Mouse (Mus musculus): ENCODE measurements around the gene Fam160b1.

Gene Fam160b1

DNA sequence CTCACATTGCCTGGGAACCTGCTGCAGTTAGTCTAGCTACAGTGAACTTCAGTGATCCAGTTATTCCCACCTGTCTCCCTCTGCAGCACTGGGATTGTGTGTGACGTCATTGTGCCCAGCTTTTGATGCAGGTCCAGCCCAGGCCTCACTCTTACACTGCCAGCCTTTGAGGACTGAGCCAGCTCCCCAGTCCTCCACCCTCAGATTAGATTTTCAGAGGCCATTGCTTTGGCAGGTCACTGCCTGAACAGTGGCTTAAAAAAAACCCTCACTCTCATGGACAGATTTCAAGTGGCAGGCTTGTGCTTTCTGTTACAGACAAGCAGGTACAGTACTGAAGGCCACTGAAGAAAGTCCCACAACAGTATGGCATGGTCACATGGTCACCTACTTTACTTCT is 15.8 kb upstream of the Fam160b1 start:
- no peak for DNase-seq (ENCODE audit: low spot score)

GRCm38 (mm10) chr19:57349096-57349495 is 11.4 kb upstream of the Fam160b1 start:
- DNase-seq (ENCODE audit: low spot score) = no peak

DNA sequence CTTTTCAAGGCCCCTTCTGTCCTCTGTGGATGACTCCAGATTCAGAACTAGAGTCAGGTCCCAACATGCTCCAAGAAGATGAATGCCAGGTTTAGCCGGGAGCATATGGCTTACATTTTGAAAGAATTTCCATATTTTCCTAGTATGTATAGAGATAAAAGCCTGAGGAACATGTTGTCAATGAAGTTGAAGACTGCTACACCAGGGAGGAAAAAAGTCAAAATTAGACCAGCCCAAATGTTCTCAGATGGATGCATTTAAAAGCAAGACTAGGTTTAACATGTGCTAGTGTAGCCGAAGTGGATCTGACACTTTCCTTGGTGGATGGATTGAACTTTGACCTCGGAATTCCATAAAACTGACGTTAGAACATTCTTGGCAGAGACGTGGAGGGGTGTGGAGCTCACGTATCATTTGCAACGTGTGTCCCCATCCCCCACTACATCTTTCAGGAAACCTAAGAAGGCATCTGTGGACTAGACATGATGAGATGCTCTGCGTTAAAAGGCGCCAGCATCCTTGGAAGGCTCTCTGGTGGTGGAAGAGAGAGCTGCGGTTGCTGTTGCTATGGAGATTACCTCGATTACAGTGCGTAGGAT is 8.0 kb upstream of the Fam160b1 start:
- DNase-seq (ENCODE audit: low spot score) = no peak

- no peak for DNase-seq (ENCODE audit: low spot score)
Observed at GRCm38 (mm10) chr19:57353228-57353627, 7.3 kb upstream of the Fam160b1 start.

GRCm38 (mm10) chr19:57354050-57354449 is 6.4 kb upstream of the Fam160b1 start:
- DNase-seq (ENCODE audit: low spot score) = no peak

GRCm38 (mm10) chr19:57354715-57355114 is 5.8 kb upstream of the Fam160b1 start:
- DNase-seq (ENCODE audit: low spot score) = no peak

- peak; percentile 92 for DNase-seq (ENCODE audit: low spot score)
Observed at GRCm38 (mm10) chr19:57355451-57356251, 4.8 kb upstream of the Fam160b1 start.

GRCm38 (mm10) chr19:57356273-57356672 is 4.2 kb upstream of the Fam160b1 start:
- DNase-seq (ENCODE audit: low spot score) = peak; percentile 49

GRCm38 (mm10) chr19:57357244-57357643 is 3.2 kb upstream of the Fam160b1 start:
- DNase-seq (ENCODE audit: low spot score) = no peak

- DNase-seq (ENCODE audit: low spot score) = no peak
Observed at GRCm38 (mm10) chr19:57357811-57358210, 2.7 kb upstream of the Fam160b1 start.

GRCm38 (mm10) chr19:57358322-57358721 is 2.2 kb upstream of the Fam160b1 start:
- DNase-seq (ENCODE audit: low spot score) = peak; percentile 74

DNA sequence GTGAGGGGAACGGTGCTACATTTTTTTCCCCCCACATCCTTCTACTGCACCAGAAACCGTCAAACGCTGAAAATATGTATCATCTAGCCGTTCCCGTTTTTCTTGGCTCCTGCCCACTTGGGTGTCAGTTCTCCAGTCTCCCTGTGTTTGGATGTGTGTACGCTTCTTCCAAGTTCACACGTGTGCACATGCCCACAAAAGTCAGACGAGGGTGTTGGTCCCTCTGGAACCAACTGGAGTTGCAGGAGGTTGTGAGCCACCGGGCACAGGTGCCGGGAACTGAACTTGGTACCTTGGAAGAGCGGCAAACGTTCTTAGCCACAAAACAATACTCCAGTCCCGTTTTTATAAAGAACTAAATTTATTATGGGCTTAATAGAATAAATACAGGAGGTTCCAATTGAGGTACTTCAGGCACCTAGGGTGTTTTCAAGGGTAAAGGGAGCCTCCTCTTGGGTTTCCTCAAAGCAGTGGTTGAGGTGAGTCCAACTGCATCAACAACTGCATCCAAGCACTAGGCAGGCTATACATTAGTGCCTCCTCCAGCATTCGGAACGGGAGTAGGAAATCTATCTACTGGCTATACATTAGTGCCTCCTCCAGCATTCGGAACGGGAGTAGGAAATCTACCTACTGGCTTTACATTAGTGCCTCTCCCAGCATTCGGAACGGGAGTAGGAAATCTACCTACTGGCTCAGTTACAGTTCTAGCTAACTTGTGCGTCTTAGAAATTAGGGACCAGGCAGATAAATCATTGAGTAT is 1.5 kb upstream of the Fam160b1 start:
- DNase-seq (ENCODE audit: low spot score) = no peak

DNA sequence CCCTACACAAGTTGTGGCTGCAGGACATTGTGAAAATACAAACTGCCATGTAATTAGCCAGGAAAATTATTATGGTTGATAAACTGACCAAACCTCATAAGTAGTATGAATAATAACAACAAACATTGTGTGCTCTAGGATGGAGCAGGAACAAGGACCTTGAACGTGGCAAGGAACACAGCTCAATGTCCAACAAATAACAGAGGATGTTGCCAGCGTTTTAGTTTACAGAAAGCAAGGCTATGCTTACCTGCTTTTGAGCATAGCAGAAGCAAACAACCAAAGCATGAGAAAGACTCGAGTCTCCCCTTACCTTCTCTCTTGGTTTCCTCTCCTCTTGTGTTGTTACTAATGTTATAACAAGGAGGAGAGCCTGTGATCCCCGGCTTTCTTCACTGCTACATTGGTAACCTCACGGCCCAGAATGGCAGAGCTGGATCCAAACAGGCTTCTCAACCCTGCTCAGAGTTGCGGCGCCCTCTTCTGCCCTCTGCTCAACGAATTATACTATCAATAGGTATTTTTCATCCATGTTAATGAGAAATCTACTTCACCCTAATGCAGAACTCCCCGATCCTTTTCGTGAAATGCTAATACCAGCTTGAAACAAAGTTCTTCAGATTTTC is 666 bp upstream of the Fam160b1 start:
- peak; percentile 36 for DNase-seq (ENCODE audit: low spot score)

DNA sequence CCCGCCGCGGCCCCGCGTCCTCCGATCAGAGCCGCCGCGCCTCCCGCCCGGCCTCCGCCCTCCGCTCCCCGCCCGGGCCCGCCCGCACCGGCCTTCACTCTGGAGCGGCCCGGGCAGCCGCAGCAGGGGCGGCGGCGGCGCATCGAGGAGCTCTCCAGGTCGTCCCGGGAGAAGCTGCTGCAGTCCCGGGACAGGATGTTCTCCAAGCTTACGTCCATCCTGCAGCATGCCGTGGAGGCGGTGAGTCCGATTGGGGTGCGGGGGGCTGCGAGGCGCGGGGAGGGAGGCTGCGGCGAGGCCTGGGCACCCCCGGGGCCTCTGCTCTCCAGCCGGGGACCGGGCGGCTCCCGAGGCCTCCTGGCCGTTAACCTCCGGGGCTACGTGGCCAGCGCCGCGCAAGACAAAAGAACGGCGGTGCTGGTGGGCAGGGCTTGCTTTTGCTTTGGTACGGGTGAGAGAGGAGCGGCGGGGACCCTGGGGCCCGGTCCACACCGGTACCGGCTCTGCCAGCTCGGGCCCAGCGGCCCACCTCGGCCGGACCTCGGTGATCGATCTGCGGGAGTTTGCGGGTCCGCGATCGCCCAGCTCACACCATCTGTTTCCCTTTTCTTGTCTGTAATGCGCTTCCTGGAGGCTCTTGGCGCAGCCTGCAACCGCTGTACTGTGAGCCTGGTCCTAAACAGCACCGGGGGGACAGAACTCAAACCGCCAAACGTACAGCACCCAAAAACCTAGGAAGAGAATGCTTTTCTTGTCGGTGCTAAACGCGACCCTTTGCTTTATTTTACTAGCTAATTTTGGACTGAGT is 855 bp downstream of the Fam160b1 start:
- DNase-seq (ENCODE audit: low spot score) = peak; percentile 29

DNA sequence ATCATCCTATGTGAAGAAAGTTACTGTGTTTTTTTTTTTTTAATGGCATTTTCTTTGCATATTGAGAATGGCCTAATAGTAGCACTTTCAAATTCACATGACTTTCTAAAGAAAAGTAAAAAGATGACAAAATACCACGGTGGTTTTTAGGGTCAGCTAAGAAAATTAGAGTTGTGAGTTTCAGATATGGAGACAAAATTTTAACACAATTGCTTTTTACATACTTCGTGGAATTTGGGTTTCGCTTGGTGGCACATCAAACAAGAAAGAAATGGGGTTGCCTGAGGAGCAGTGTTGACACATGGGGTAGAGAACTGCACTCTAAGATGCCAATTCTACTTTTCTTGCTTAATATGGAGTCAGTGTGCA is 1.4 kb downstream of the Fam160b1 start:
- DNase-seq (ENCODE audit: low spot score) = no peak

DNA sequence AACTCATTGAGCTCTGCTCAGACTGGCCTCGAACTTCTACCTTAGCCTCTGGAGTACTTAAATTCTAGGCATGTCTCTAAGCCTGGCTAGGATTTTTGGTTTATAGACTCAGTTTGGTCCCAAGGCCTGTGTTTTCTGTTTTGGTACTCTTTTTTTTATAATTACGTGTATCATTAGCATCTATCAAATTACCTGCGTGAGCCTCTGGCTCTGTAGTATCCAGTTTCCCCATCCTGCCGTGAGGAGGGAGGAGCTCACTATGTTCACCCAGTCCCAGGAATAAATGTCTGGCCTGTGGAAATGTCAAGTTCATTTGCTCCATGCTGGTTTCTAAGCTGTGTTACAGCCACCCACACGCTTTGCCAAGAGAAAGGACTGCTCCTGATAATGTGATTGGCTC is 2.1 kb downstream of the Fam160b1 start:
- no peak for DNase-seq (ENCODE audit: low spot score)

DNA sequence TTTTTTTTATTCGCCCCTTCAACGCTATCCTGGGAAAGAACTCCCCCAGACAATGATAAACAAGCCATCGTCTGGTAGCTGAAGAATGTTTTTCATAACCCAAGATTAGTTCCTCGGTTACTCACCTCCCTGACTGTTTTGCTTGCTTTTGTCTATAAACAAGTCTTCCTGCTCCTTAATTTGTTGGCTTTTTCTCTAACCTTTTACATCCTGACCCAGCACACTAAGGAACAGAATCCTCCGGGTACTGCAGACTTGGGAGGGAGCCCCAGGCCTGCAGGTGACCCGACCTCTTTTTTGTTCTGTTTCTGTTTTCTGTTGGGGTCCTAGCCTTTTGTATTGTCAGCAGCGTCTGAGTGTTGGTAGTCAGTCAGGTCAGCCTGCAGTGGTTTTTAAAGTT is 2.6 kb downstream of the Fam160b1 start:
- DNase-seq (ENCODE audit: low spot score) = no peak

GRCm38 (mm10) chr19:57363538-57363937 is 3.1 kb downstream of the Fam160b1 start:
- no peak for DNase-seq (ENCODE audit: low spot score)

- no peak for DNase-seq (ENCODE audit: low spot score)
Observed at GRCm38 (mm10) chr19:57364942-57365673, 4.6 kb downstream of the Fam160b1 start.

- no peak for DNase-seq (ENCODE audit: low spot score)
Observed at GRCm38 (mm10) chr19:57366007-57366406, 5.5 kb downstream of the Fam160b1 start.

- DNase-seq (ENCODE audit: low spot score) = no peak
Observed at GRCm38 (mm10) chr19:57366626-57367025, 6.1 kb downstream of the Fam160b1 start.
